Mouse (Mus musculus): ENCODE data around the gene Il1f9. TPM values are rescaled to one million over a fixed set of nuclear protein-coding genes. Genes with fewer than 3 reads are reported as not detected.

The Il1f9 gene
- polyA plus RNA-seq, 1 experiment from 2014 or later = not detected

Other genes with a start within 250 kb of the Il1f9 start
- 14.5 and 20.9 TPM in 2 replicates for gene Hnmt, start 137.1 kb upstream of the Il1f9 start, polyA plus RNA-seq (2015; fragmentation: Nextera tagmentation; extraction: Ambion mirVana)
- gene Tbpl2, start 89.9 kb upstream of the Il1f9 start, polyA plus RNA-seq (2015; fragmentation: Nextera tagmentation; extraction: Ambion mirVana) = not detected in 2 replicates
- gene Il1f8, start 33.3 kb upstream of the Il1f9 start, polyA plus RNA-seq (2015; fragmentation: Nextera tagmentation; extraction: Ambion mirVana) = not detected in 2 replicates
- not detected in 2 replicates for gene Il1f6, start 28.9 kb downstream of the Il1f9 start, polyA plus RNA-seq (2015; fragmentation: Nextera tagmentation; extraction: Ambion mirVana)
- gene Il1f5, start 90.5 kb downstream of the Il1f9 start, polyA plus RNA-seq (2015; fragmentation: Nextera tagmentation; extraction: Ambion mirVana) = not detected in 2 replicates
- not detected in 2 replicates for gene Il1f10, start 104.7 kb downstream of the Il1f9 start, polyA plus RNA-seq (2015; fragmentation: Nextera tagmentation; extraction: Ambion mirVana)
- 0.08 TPM in 1 of 2 replicates, not detected in the other for gene Il1rn, start 150.4 kb downstream of the Il1f9 start, polyA plus RNA-seq (2015; fragmentation: Nextera tagmentation; extraction: Ambion mirVana)
- gene Psd4, start 181.1 kb downstream of the Il1f9 start, polyA plus RNA-seq (2015; fragmentation: Nextera tagmentation; extraction: Ambion mirVana) = 1.5 and 2.3 TPM in 2 replicates

Measured in hindbrain, embryonic 16.5 days (tissue).